Mouse (Mus musculus): ENCODE results near the gene Crebl2. TPM values are rescaled to one million over a fixed set of nuclear protein-coding genes. Genes with fewer than 3 reads are reported as not detected.
A peak's percentile ranks its signal among the peaks of the same experiment; 100 is the strongest.

Crebl2 gene
- polyA plus RNA-seq, 1 experiment, result 13.3 TPM

- Histone ChIP-seq H3K36me3 (ENCODE audit: control insufficient read depth, insufficient read depth, low read length) (no peaks in the 10 kb centered on the region), H3K27me3 (ENCODE audit: control insufficient read depth, insufficient read depth, low read length) (no peaks in the 10 kb centered on the region), H3K4me3 (ENCODE audit: control insufficient read depth, insufficient read depth, low read length) (no peak overlapping the region), H3K4me1 (replicated peaks; ENCODE audit: control insufficient read depth, insufficient read depth, low read length) (no peaks in the 10 kb centered on the region), H3K27ac (ENCODE audit: control insufficient read depth, insufficient read depth, low read length) (no peak overlapping the region)
- DNase-seq, result no peak
- no peak for TF ChIP-seq POLR2A (IDR thresholded peaks at IDR 0.05; ENCODE audit: control insufficient read depth, extremely low read depth, insufficient read depth, low read length, poor library complexity)
- 96% methylated on average over 7 of the region's 7 CpGs for WGBS
Measured at GRCm38 (mm10) chr6:134866113-134866512, 36.2 kb downstream of the Crebl2 start.

GRCm38 (mm10) chr6:134867325-134867724, 37.4 kb downstream of the Crebl2 start:
- Histone ChIP-seq H3K4me3 (ENCODE audit: control insufficient read depth, insufficient read depth, low read length) (no peak overlapping the region), H3K27ac (ENCODE audit: control insufficient read depth, insufficient read depth, low read length) (no peak overlapping the region), H3K27me3 (ENCODE audit: control insufficient read depth, insufficient read depth, low read length) (no peaks in the 10 kb centered on the region), H3K4me1 (replicated peaks; ENCODE audit: control insufficient read depth, insufficient read depth, low read length) (no peaks in the 10 kb centered on the region), H3K36me3 (ENCODE audit: control insufficient read depth, insufficient read depth, low read length) (no peaks in the 10 kb centered on the region)
- 96% methylated on average over 3 of the region's 3 CpGs for WGBS
- no peak for TF ChIP-seq CTCF (IDR thresholded peaks at IDR 0.05; ENCODE audit: borderline replicate concordance, control insufficient read depth, extremely low read depth, insufficient read depth, low read length, poor library complexity)
- DNase-seq, result no peak

- Histone ChIP-seq H3K27me3 (ENCODE audit: control insufficient read depth, insufficient read depth, low read length) (no peaks in the 10 kb centered on the region), H3K4me1 (replicated peaks; ENCODE audit: control insufficient read depth, insufficient read depth, low read length) (no peaks in the 10 kb centered on the region), H3K27ac (ENCODE audit: control insufficient read depth, insufficient read depth, low read length) (no peak overlapping the region), H3K36me3 (ENCODE audit: control insufficient read depth, insufficient read depth, low read length) (no peaks in the 10 kb centered on the region), H3K4me3 (ENCODE audit: control insufficient read depth, insufficient read depth, low read length) (no peak overlapping the region)
- no peak for DNase-seq
- TF ChIP-seq CTCF (IDR thresholded peaks at IDR 0.05; ENCODE audit: borderline replicate concordance, control insufficient read depth, extremely low read depth, insufficient read depth, low read length, poor library complexity), result no peak
- TF ChIP-seq POLR2A (IDR thresholded peaks at IDR 0.05; ENCODE audit: control insufficient read depth, extremely low read depth, insufficient read depth, low read length, poor library complexity), result no peak
- WGBS, result 95% methylated on average over 12 of the region's 12 CpGs
Measured at GRCm38 (mm10) chr6:134870209-134870742, 40.3 kb downstream of the Crebl2 start.

GRCm38 (mm10) chr6:134870887-134871286, 40.9 kb downstream of the Crebl2 start:
- Histone ChIP-seq H3K27me3 (ENCODE audit: control insufficient read depth, insufficient read depth, low read length) (no peaks in the 10 kb centered on the region), H3K4me1 (replicated peaks; ENCODE audit: control insufficient read depth, insufficient read depth, low read length) (no peaks in the 10 kb centered on the region), H3K36me3 (ENCODE audit: control insufficient read depth, insufficient read depth, low read length) (no peaks in the 10 kb centered on the region), H3K27ac (ENCODE audit: control insufficient read depth, insufficient read depth, low read length) (no peak overlapping the region), H3K4me3 (ENCODE audit: control insufficient read depth, insufficient read depth, low read length) (no peak overlapping the region)
- 95% methylated on average over 4 of the region's 4 CpGs for WGBS
- no peak for TF ChIP-seq CTCF (IDR thresholded peaks at IDR 0.05; ENCODE audit: borderline replicate concordance, control insufficient read depth, extremely low read depth, insufficient read depth, low read length, poor library complexity)
- TF ChIP-seq POLR2A (IDR thresholded peaks at IDR 0.05; ENCODE audit: control insufficient read depth, extremely low read depth, insufficient read depth, low read length, poor library complexity), result no peak
- no peak for DNase-seq

- no peaks in the 10 kb centered on the region for H3K4me1 ChIP-seq (replicated peaks; ENCODE audit: control insufficient read depth, insufficient read depth, low read length)
- 99% methylated on average over 2 of the region's 2 CpGs for whole genome bisulfite sequencing
- no peak for DNase-seq
- TF ChIP-seq CTCF (IDR thresholded peaks at IDR 0.05; ENCODE audit: borderline replicate concordance, control insufficient read depth, extremely low read depth, insufficient read depth, low read length, poor library complexity) (no peak), POLR2A (IDR thresholded peaks at IDR 0.05; ENCODE audit: control insufficient read depth, extremely low read depth, insufficient read depth, low read length, poor library complexity) (no peak)
- H3K36me3 ChIP-seq (ENCODE audit: control insufficient read depth, insufficient read depth, low read length), result no peaks in the 10 kb centered on the region
- no peak overlapping the region for H3K4me3 ChIP-seq (ENCODE audit: control insufficient read depth, insufficient read depth, low read length)
- no peak overlapping the region for H3K27ac ChIP-seq (ENCODE audit: control insufficient read depth, insufficient read depth, low read length)
- no peaks in the 10 kb centered on the region for H3K27me3 ChIP-seq (ENCODE audit: control insufficient read depth, insufficient read depth, low read length)
Measured at GRCm38 (mm10) chr6:134872236-134872635, 42.3 kb downstream of the Crebl2 start.

GRCm38 (mm10) chr6:134873018-134873417, 43.1 kb downstream of the Crebl2 start:
- TF ChIP-seq POLR2A (IDR thresholded peaks at IDR 0.05; ENCODE audit: control insufficient read depth, extremely low read depth, insufficient read depth, low read length, poor library complexity) (no peak), CTCF (IDR thresholded peaks at IDR 0.05; ENCODE audit: borderline replicate concordance, control insufficient read depth, extremely low read depth, insufficient read depth, low read length, poor library complexity) (no peak)
- no peaks in the 10 kb centered on the region for H3K4me1 ChIP-seq (replicated peaks; ENCODE audit: control insufficient read depth, insufficient read depth, low read length)
- H3K4me3 ChIP-seq (ENCODE audit: control insufficient read depth, insufficient read depth, low read length), result no peak overlapping the region
- H3K27ac ChIP-seq (ENCODE audit: control insufficient read depth, insufficient read depth, low read length), result no peak overlapping the region
- H3K27me3 ChIP-seq (ENCODE audit: control insufficient read depth, insufficient read depth, low read length), result no peaks in the 10 kb centered on the region
- DNase-seq, result no peak
- no peaks in the 10 kb centered on the region for H3K36me3 ChIP-seq (ENCODE audit: control insufficient read depth, insufficient read depth, low read length)
- 93% methylated on average over 2 of the region's 2 CpGs for WGBS

- 76% methylated on average over 6 of the region's 6 CpGs for WGBS
- peak; percentile 45 for DNase-seq
- H3K4me1 ChIP-seq (replicated peaks; ENCODE audit: control insufficient read depth, insufficient read depth, low read length), result peaks cover 15% of the 10 kb centered on the region
- no peaks in the 10 kb centered on the region for H3K36me3 ChIP-seq (ENCODE audit: control insufficient read depth, insufficient read depth, low read length)
- no peak overlapping the region for H3K4me3 ChIP-seq (ENCODE audit: control insufficient read depth, insufficient read depth, low read length)
- H3K27ac ChIP-seq (ENCODE audit: control insufficient read depth, insufficient read depth, low read length), result no peak overlapping the region
- no peaks in the 10 kb centered on the region for H3K27me3 ChIP-seq (ENCODE audit: control insufficient read depth, insufficient read depth, low read length)
- TF ChIP-seq CTCF (IDR thresholded peaks at IDR 0.05; ENCODE audit: borderline replicate concordance, control insufficient read depth, extremely low read depth, insufficient read depth, low read length, poor library complexity), result no peak
- TF ChIP-seq POLR2A (IDR thresholded peaks at IDR 0.05; ENCODE audit: control insufficient read depth, extremely low read depth, insufficient read depth, low read length, poor library complexity), result no peak
Measured at GRCm38 (mm10) chr6:134876795-134877194, 46.8 kb downstream of the Crebl2 start.
